ENCODE assay signal across 8 mouse cellular contexts in the genomic region with DNA sequence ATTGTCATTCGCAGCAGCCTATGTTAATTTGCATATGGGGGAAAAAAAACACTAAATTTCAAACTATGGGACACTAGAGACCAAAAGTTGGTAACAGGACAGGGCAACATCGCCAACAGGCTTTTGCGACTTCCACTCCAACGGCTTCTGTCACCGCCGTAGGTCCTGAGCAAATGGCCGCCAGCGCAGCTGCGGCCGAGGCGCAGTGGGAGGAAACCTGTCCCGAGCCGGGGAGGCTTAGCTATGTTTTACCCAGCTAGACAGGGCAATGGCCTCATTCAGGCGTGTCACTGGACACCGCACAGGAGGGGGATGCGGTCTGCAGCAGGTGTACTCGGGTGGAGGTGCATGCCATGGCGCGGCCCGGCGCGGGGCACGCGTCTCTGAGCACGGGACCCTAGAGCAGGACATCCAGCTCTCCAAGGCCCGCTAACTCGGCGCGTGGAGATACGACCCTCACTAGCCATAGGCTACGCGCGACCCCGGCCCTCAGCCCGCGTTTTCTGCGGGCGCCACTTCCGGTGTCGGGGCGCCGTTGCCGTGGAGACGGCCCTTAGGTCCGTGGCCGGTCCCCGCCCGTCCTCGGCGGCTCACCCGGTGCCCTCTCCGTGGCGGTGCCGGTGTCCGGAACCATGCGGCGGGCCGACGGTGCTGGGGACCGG. TPM values are rescaled to one million over a fixed set of nuclear protein-coding genes. Genes with fewer than 3 reads are reported as not detected.
A peak's percentile ranks its signal among the peaks of the same experiment; 100 is the strongest.
DNase-seq lines count a peak whose midpoint lies in the region; ATAC-seq and TF ChIP-seq lines count a peak whose summit lies in the region.

No protein-coding gene starts in this region.

- H3K4me3 ChIP-seq in heart, adult 2 months, result peak overlapping the region; percentile 82
- peak overlapping the region; percentile 90 for H3K4me3 ChIP-seq in E14TG2a.4 (replicated peaks; ENCODE audit: low read length)
- H3K4me3 ChIP-seq in hindbrain, embryonic 14.5 days (replicated peaks; ENCODE audit: low read length), result peak overlapping the region; percentile 79
- H3K4me3 ChIP-seq in lung, postnatal 0 days (ENCODE audit: low read depth, low read length), result peak overlapping the region; percentile 80

- 1% methylated on average over 60 of the region's 60 CpGs for WGBS in heart, adult 2 months
- WGBS in hindbrain, embryonic 14.5 days, result under 1% methylated on average over 58 of the region's 60 CpGs
- under 1% methylated on average over 33 of the region's 60 CpGs for WGBS in lung, postnatal 0 days

- H3K4me2 ChIP-seq in hindbrain, embryonic 14.5 days (replicated peaks), result peak overlapping the region; percentile 87
- H3K4me2 ChIP-seq in lung, postnatal 0 days (replicated peaks; ENCODE audit: low read depth, low read length), result peak overlapping the region; percentile 87

- H3K9me3 ChIP-seq in E14TG2a.4 (ENCODE audit: low read length), result no peaks in the 10 kb centered on the region
- no peaks in the 10 kb centered on the region for H3K9me3 ChIP-seq in hindbrain, embryonic 14.5 days (ENCODE audit: control insufficient read depth, low read length)
- H3K9me3 ChIP-seq in lung, postnatal 0 days (ENCODE audit: low read length), result no peaks in the 10 kb centered on the region

- peaks cover 5% of the 10 kb centered on the region for H3K4me1 ChIP-seq in heart, adult 2 months (ENCODE audit: control insufficient read depth, insufficient read depth, low read length)
- peaks cover 55% of the 10 kb centered on the region for H3K4me1 ChIP-seq in E14TG2a.4 (replicated peaks; ENCODE audit: low read depth, low read length)
- peaks cover 19% of the 10 kb centered on the region for H3K4me1 ChIP-seq in hindbrain, embryonic 14.5 days (replicated peaks; ENCODE audit: control insufficient read depth, insufficient read depth, low read length)
- H3K4me1 ChIP-seq in lung, postnatal 0 days (ENCODE audit: insufficient read depth, low read depth, low read length), result peaks cover 6% of the 10 kb centered on the region; the same call in 1 of the 2 replicates

- no peak for TF ChIP-seq POLR2A in heart, adult 2 months (IDR thresholded peaks at IDR 0.05; ENCODE audit: insufficient read depth, low read depth, low read length)

- H3K9ac ChIP-seq in heart, adult 2 months (ENCODE audit: low read depth, low read length), result peak overlapping the region; percentile 82
- H3K9ac ChIP-seq in hindbrain, embryonic 14.5 days, result peak overlapping the region; percentile 95
- H3K9ac ChIP-seq in lung, postnatal 0 days (replicated peaks; ENCODE audit: low read depth), result peak overlapping the region; percentile 71

- H3K27ac ChIP-seq in heart, adult 2 months, result peak overlapping the region; percentile 97
- peak overlapping the region; percentile 98 for H3K27ac ChIP-seq in hindbrain, embryonic 14.5 days
- peak overlapping the region; percentile 86 for H3K27ac ChIP-seq in lung, postnatal 0 days (ENCODE audit: low read length)

- TF ChIP-seq CTCF in heart, adult 2 months (IDR thresholded peaks at IDR 0.05), result no peak
- no peak for TF ChIP-seq CTCF in E14TG2a.4 (conservative IDR thresholded peaks at IDR 0.05; ENCODE audit: low read length)
- no peak for TF ChIP-seq CTCF in lung, postnatal 0 days (IDR thresholded peaks at IDR 0.05)

- H3K36me3 ChIP-seq in heart, adult 2 months (ENCODE audit: control insufficient read depth, insufficient read depth, low read length), result no peaks in the 10 kb centered on the region
- H3K36me3 ChIP-seq in E14TG2a.4 (ENCODE audit: insufficient read depth, low read length), result peaks cover 20% of the 10 kb centered on the region
- H3K36me3 ChIP-seq in hindbrain, embryonic 14.5 days (replicated peaks; ENCODE audit: control insufficient read depth, insufficient read depth), result no peaks in the 10 kb centered on the region
- no peaks in the 10 kb centered on the region for H3K36me3 ChIP-seq in lung, postnatal 0 days (ENCODE audit: insufficient read depth, low read length)

- DNase-seq in heart, adult 2 months, result no peak
- no peak for DNase-seq in heart, postnatal 14 days
- DNase-seq in embryo, embryonic 11.5 days (ENCODE audit: low read depth, low spot score), result peak; percentile 53
- DNase-seq in hindbrain, embryonic 14.5 days (ENCODE audit: low spot score), result peak; percentile 62
- peak; percentile 22 for DNase-seq in lung, postnatal 0 days (ENCODE audit: low spot score)
- peak; percentile 39 for DNase-seq in skeletal muscle tissue, adult 2 months (ENCODE audit: low read depth, low spot score)
- DNase-seq in layer of hippocampus, adult 8-10 months (ENCODE audit: low spot score in 2 of 2), result no peak

- 0 out of 2 replicates have a peak, but pooled peaks have one; percentile 47 for TF ChIP-seq EP300 in heart, adult 2 months (IDR thresholded peaks at IDR 0.05; ENCODE audit: insufficient read depth, low read depth, low read length)
- no peak for TF ChIP-seq EP300 in lung, postnatal 0 days (IDR thresholded peaks at IDR 0.05)

- no peaks in the 10 kb centered on the region for H3K79me2 ChIP-seq in heart, adult 2 months (replicated peaks; ENCODE audit: control insufficient read depth, insufficient read depth, low read length)

- H3K27me3 ChIP-seq in heart, adult 2 months (ENCODE audit: control insufficient read depth, insufficient read depth, low read length), result no peaks in the 10 kb centered on the region
- peaks cover 3% of the 10 kb centered on the region; the same call in 1 of the 2 replicates for H3K27me3 ChIP-seq in E14TG2a.4 (ENCODE audit: insufficient read depth, low read length)
- H3K27me3 ChIP-seq in hindbrain, embryonic 14.5 days (ENCODE audit: control insufficient read depth, insufficient read depth, low read length), result no peaks in the 10 kb centered on the region
- no peaks in the 10 kb centered on the region for H3K27me3 ChIP-seq in lung, postnatal 0 days (replicated peaks; ENCODE audit: insufficient read depth, low read length)

- ATAC-seq in hindbrain, embryonic 14.5 days (ENCODE audit: low FRiP score), result peak; percentile 77
- peak; percentile 79 for ATAC-seq in lung, postnatal 0 days

- intact Hi-C loops in heart, adult 2 months (cut with DNase I), result loop anchor here (1.0 to 5.0 kb wide), 4 partner anchors 16 to 303 kb away; partner anchors contain the start of genes Camsap1, Nacc2 and Ubac1
- intact Hi-C loops in heart, postnatal 14 days (cut with DNase I), result loop anchor here (2.0 to 5.0 kb wide), 3 partner anchors 17 to 302 kb away; partner anchors contain the start of gene Nacc2

RNA-seq across cellular contexts. Expression of gene Nacc2, which starts 16.7 kb away (rescaled TPM):
- total RNA-seq in heart, adult 2 months (2021), result 10 to 100 TPM; 31.6 to 31.8 TPM
- polyA plus RNA-seq in heart, adult 2 months (2012; rRNA removed), result 19.0 and 20.5 TPM in 2 replicates
- 10 to 100 TPM; 16.3 to 19.1 TPM for total RNA-seq in heart, postnatal 14 days (2021)
- 18.3 and 19.2 TPM in 2 replicates for polyA plus RNA-seq in hindbrain, embryonic 14.5 days (2014; fragmentation: Nextera tagmentation; extraction: Ambion mirVana)
- 7.1 and 9.2 TPM in 2 replicates for polyA plus RNA-seq in lung, postnatal 0 days (2015; fragmentation: Nextera tagmentation; extraction: Ambion mirVana)
- total RNA-seq in layer of hippocampus, adult 8-10 months (2022), result 10 to 100 TPM; 64.1 to 75.4 (median 65.3) TPM

Comparison
In these comparisons a context has a peak if more than half of its experiments do, and no peak if none do; other contexts are left out.
1. DNase-seq: peak in embryo, embryonic 11.5 days (single experiment), hindbrain, embryonic 14.5 days (single experiment), lung, postnatal 0 days (single experiment) and skeletal muscle tissue, adult 2 months (single experiment); none in heart, adult 2 months (0 of 2), heart, postnatal 14 days (0 of 2) and layer of hippocampus, adult 8-10 months (0 of 2).
2. Peak in every context shown above with its lines, with median percentiles within 50 percentile points of each other: H3K27ac ChIP-seq, H3K4me3 ChIP-seq and H3K9ac ChIP-seq.